Mouse (Mus musculus) thymus, adult 2 months (tissue): ENCODE results near the gene Itpr1. TPM values are rescaled to one million over a fixed set of nuclear protein-coding genes. Genes with fewer than 3 reads are reported as not detected.

Source experiments
- DNase-seq: peaks from one replicate; pipeline ENCODE4 v3.0.0; 2021
- H3K27ac ChIP-seq: fragments of 200-500 bp; 2 replicates; pipeline ENCODE4 v1.5.1; 2012; ENCODE audit warnings: low read length, control low read depth; ENCODE audit not compliant: control insufficient read depth, insufficient read depth
- H3K27me3 ChIP-seq: fragments of 200-500 bp; 2 replicates; pipeline ENCODE4 v1.6.1; 2012; ENCODE audit warnings: mild to moderate bottlenecking, low read length, moderate library complexity, mixed read lengths; ENCODE audit not compliant: control insufficient read depth, insufficient read depth
- H3K36me3 ChIP-seq: fragments of 200-500 bp; 2 replicates; pipeline ENCODE4 v1.6.1; 2012; ENCODE audit warnings: mild to moderate bottlenecking, low read length, moderate library complexity; ENCODE audit not compliant: control insufficient read depth, insufficient read depth
- H3K4me1 ChIP-seq: fragments of 200-500 bp; replicated peaks from 2 replicates; pipeline ENCODE4 v1.6.1; 2012; ENCODE audit warnings: low read length; ENCODE audit not compliant: control insufficient read depth, insufficient read depth
- H3K4me3 ChIP-seq: fragments of 200-500 bp; 2 replicates; pipeline ENCODE4 v1.5.1; 2012; ENCODE audit warnings: mild to moderate bottlenecking, low read length, control low read depth, moderate library complexity; ENCODE audit not compliant: control insufficient read depth, insufficient read depth
- CTCF ChIP-seq: fragments of 200-500 bp; IDR thresholded peaks from 2 replicates; pipeline ENCODE4 v1.5.1; 2012; ENCODE audit warnings: mild to moderate bottlenecking, control low read depth, low read length, moderate library complexity, borderline replicate concordance; ENCODE audit not compliant: control insufficient read depth, poor library complexity, insufficient read depth; ENCODE audit errors: extremely low read depth
- POLR2A ChIP-seq: fragments of 200-500 bp; IDR thresholded peaks from 2 replicates; pipeline ENCODE4 v1.6.1; 2012; ENCODE audit warnings: mild to moderate bottlenecking, low read length, control low read depth, moderate library complexity; ENCODE audit not compliant: control insufficient read depth, poor library complexity, insufficient read depth; ENCODE audit errors: extremely low read depth
- WGBS: fragments of 180-500 bp; shearing (Covaris S2); methylation state at CpG from one replicate; pipeline ENCODE4 v1.1.7; 2018; 5-methylcytosine and 5-hydroxymethylcytosine counted together
- polyA plus RNA-seq: library from polyadenylated mRNA; depleted of rRNA; stranded (reverse); fragments of >200 nt; gene quantifications from 2 replicates; pipeline ENCODE4 v1.2.3, GENCODE M21; 2012

Itpr1 gene
- polyA plus RNA-seq, 1 experiment = 28.8 TPM

DNA sequence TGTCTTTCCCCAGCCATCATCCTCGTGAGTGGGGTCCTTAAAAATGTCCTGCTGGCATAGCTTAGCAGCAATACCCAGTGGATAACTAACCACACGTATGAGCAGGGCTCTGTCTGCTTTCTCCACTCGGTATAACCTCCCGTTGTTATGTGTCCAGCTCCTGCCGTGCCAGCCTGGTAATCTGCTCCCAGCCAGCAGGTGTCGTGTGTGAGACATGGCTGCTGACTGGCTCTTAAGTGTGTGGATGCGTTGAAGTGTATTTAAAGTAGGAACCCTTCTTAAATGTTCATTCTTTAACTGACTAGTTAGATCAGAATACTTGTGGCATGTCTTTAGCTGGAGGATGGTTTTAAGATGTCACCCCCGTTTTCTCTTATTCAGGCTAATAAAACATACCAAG is 204.6 kb downstream of the Itpr1 start:
- peak; percentile 57; the same call in 1 of the 2 replicates for TF ChIP-seq CTCF
- no peak for TF ChIP-seq POLR2A
- H3K27ac ChIP-seq = no peak overlapping the region
- peak; percentile 24 for DNase-seq
- H3K27me3 ChIP-seq = no peaks in the 10 kb centered on the region
- peaks cover 26% of the 10 kb centered on the region for H3K36me3 ChIP-seq
- no peak overlapping the region for H3K4me3 ChIP-seq
- 53% methylated on average over 8 of the region's 8 CpGs for WGBS
- no peaks in the 10 kb centered on the region for H3K4me1 ChIP-seq

DNA sequence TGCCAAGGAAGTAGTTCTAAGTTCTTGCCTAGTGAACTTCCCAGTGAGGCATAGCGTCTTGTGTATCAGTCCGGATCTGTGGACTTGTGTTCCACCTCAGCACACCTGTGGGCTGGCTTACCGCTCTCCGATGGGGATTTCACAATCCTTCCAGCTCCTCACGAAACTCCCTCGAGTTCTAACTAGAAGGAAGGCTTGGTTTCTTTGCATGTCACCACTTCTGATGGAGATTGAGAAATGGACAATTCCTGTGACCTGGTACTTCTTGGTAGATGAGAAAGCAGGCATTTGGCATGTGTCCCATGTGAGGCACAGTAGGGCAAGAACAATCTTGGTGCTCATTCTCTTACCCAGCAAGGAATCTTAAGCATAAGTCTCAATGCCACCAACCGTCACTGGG is 205.3 kb downstream of the Itpr1 start:
- H3K4me3 ChIP-seq = no peak overlapping the region
- H3K27ac ChIP-seq = no peak overlapping the region
- TF ChIP-seq CTCF = no peak
- H3K4me1 ChIP-seq = no peaks in the 10 kb centered on the region
- peaks cover 24% of the 10 kb centered on the region for H3K36me3 ChIP-seq
- WGBS = 97% methylated on average over 7 of the region's 7 CpGs
- no peaks in the 10 kb centered on the region for H3K27me3 ChIP-seq
- no peak for DNase-seq

DNA sequence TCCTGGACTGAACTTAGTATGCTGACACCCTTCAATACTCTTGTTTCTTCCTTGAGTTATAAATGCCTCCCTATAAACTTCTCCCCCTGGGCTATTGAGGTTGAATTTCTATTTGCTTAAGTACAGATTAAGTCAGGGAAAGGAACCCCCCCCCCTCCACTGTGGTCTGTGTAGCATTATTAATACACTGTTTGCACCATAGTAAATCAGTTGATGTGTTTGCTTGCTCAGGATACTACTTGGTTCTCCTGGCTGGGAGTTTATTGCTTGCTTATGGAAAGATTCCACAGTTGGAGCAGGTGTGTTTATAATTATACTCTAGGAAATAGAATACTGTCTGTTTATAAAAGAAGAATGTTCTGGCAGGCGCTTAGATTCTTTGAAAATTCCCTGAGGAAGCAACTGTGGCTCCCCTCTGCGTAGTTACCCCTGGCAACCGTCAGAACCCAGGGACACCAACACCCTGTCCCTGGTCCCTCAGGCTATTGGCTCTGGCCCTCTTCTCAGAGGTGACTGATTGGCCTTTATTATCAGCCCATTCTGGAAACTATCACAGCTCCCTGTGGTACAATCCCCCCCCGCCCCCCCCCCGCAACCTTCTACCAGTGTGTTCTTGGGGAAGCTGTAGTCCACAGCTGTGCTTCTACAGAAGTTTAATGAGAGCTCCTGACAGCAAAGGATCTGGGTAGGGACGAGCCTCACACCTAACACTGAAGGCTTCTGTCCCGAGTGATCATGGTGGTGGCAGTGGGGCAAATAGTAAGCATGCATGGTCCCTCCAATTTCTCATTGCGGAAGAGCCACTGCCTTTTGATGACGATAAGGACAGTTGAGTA is 212.1 kb downstream of the Itpr1 start:
- Histone ChIP-seq H3K27me3 (no peaks in the 10 kb centered on the region), H3K4me1 (no peaks in the 10 kb centered on the region), H3K4me3 (no peak overlapping the region), H3K36me3 (no peaks in the 10 kb centered on the region; the same call in 1 of the 2 replicates), H3K27ac (no peak overlapping the region)
- 91% methylated on average over 9 of the region's 9 CpGs for WGBS
- no peak for DNase-seq
- TF ChIP-seq POLR2A (no peak), CTCF (no peak)

DNA sequence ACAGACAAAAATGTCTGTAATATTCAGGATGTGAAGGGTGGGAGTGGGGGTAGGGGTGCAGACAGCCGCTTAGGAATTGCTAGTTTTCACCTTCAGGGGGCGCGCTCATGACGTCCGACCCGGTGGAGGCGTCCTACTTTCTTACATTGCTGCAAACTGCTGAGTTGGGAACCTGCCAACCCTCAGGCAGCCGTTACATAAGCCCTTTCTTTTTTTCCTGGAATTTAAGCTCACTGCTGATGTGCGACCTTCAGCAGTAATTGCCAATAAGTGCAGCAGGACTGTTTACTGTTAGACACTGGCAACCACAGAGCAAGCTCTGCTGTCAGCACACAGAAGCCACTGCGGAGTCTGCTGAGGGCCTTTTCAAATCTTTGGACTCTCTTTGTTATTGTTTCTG is 213.9 kb downstream of the Itpr1 start:
- 5% methylated on average over 10 of the region's 10 CpGs for WGBS

DNA sequence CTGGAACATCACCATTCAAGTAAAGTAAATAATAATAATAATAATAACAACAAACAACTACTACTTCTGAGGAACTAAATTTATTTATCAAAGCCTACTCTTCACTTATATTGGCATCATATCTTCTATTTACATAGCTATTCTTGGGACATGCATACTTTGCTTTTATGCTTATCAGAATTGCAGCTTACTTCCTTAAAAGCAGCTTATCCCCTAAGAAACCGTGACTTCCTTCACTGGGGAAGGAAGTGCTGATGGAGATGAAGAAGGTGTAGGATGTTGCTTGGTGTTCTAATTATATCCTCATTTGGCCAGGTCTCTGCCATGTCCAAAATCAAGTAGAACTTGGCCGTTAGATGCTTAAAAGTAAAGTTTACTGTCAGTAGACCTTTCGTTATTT is 215.5 kb downstream of the Itpr1 start:
- 81% methylated on average over 3 of the region's 3 CpGs for WGBS
- no peak for DNase-seq
- Histone ChIP-seq H3K36me3 (peaks cover 5% of the 10 kb centered on the region; the same call in 1 of the 2 replicates), H3K27ac (no peak overlapping the region), H3K4me3 (no peak overlapping the region), H3K4me1 (no peaks in the 10 kb centered on the region), H3K27me3 (no peaks in the 10 kb centered on the region)
- TF ChIP-seq CTCF = no peak
- no peak for TF ChIP-seq POLR2A

More for the DNA sequence above, 213.9 kb downstream of the Itpr1 start:
- no peaks in the 10 kb centered on the region for H3K4me1 ChIP-seq
- no peak overlapping the region for H3K4me3 ChIP-seq
- no peaks in the 10 kb centered on the region for H3K36me3 ChIP-seq
- H3K27me3 ChIP-seq = no peaks in the 10 kb centered on the region
- peak; percentile 67 for DNase-seq
- TF ChIP-seq CTCF (peak; percentile 74; the same call in 1 of the 2 replicates), POLR2A (no peak)
- H3K27ac ChIP-seq = no peak overlapping the region

DNA sequence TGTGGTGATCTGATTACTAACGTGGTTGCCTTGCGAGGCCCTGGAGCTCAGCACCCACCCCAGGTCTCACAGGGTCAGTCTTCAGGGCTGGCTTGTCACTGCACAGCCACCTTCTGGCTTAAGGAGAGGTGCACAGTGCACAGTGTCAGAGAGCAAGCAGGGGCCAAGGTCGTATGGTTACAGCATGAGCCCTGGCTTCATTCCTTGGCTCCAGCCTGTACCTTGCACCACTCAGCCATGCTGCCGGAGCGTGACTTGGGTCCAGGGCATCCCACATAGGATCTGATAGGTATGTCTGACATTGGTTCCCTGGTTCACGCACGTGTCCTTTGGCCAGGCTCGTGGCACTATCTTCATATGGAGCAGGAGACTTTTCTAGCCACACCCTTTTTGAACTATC is 217.1 kb downstream of the Itpr1 start:
- no peaks in the 10 kb centered on the region for H3K4me1 ChIP-seq
- DNase-seq = no peak
- peaks cover 5% of the 10 kb centered on the region; the same call in 1 of the 2 replicates for H3K36me3 ChIP-seq
- H3K27ac ChIP-seq = no peak overlapping the region
- 96% methylated on average over 8 of the region's 8 CpGs for WGBS
- TF ChIP-seq POLR2A = no peak
- TF ChIP-seq CTCF = no peak
- H3K27me3 ChIP-seq = no peaks in the 10 kb centered on the region
- H3K4me3 ChIP-seq = no peak overlapping the region
